Mouse (Mus musculus): ENCODE results near the gene Cdh12. TPM values are rescaled to one million over a fixed set of nuclear protein-coding genes. Genes with fewer than 3 reads are reported as not detected.

Cdh12 gene
- total RNA-seq, 1 experiment, result not detected

DNA sequence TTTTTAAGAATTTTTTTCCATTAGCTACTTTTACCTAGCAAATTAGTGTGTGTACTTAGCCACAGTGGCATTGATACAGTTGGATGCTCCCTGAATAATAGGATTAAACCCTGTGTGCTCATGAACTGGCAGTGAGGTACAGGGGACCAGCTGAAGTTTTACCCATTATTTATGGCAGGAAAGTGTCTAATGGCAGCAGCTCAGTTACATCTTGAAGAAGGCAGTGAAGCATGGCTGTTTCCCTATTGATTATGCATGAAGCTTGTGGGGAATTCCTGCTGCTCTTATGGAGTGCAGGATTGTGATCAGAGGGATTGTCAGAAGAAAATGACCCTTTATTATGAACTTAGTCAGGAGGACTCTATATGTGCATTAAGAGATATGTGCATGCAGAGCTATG lies 988.9 kb downstream of the Cdh12 start:
- Histone ChIP-seq H3K9me3 (ENCODE audit: control insufficient read depth, insufficient read depth, low read depth, low read length) (no peaks in the 10 kb centered on the region), H3K27ac (ENCODE audit: insufficient read depth, low read depth, low read length, poor library complexity, severe bottlenecking) (no peak overlapping the region), H3K36me3 (ENCODE audit: control insufficient read depth, insufficient read depth, low read length, poor library complexity, severe bottlenecking) (no peaks in the 10 kb centered on the region), H3K4me1 (ENCODE audit: control insufficient read depth in 2 of 2, insufficient read depth in 2 of 2, low read length in 2 of 2, poor library complexity in 1 of 2) (no peaks in the 10 kb centered on the region), H3K9ac (ENCODE audit: insufficient read depth, low read depth, low read length, poor library complexity, severe bottlenecking) (no peak overlapping the region), H3K4me3 (ENCODE audit: insufficient read depth in 1 of 2, low read depth in 1 of 2, low read length in 2 of 2, poor library complexity in 1 of 2, severe bottlenecking in 1 of 2) (no peak overlapping the region)
- in situ Hi-C loops (cut with MboI; ENCODE audit: low sequenced_read_pairs in 2 of 2, unreplicated experiment in 2 of 2), result no loop called here
- no peak for DNase-seq (ENCODE audit: low read depth, low spot score)
- TF ChIP-seq ZC3H11A (IDR thresholded peaks at IDR 0.05; ENCODE audit: borderline replicate concordance, low read depth, low read length) (no peak), HCFC1 (IDR thresholded peaks at IDR 0.05; ENCODE audit: borderline replicate concordance, insufficient read depth, low read length) (no peak), MAFK (IDR thresholded peaks at IDR 0.05; ENCODE audit: insufficient read depth, low read depth, low read length) (no peak)

DNA sequence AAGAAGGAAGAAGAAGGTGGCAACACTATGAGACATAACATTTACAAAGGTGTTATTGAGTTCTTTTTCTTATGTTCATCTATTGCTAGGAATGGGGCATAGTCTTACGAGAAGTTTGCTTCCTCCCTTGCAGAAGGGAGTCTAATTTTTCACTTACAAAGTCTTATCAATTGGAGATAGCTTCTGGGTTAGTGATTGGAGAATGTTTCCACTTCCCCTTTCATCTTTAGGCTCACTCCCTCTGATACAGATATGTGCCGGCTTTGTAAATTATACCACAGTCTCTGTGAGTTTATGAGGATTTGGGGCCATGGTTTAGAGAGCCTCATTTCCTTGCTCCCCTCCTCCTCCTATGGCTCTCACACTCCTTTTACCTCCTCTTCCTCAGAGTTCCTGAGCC lies 1009.0 kb downstream of the Cdh12 start:
- Histone ChIP-seq H3K27ac (ENCODE audit: insufficient read depth, low read depth, low read length, poor library complexity, severe bottlenecking) (no peak overlapping the region), H3K9ac (ENCODE audit: insufficient read depth, low read depth, low read length, poor library complexity, severe bottlenecking) (no peak overlapping the region), H3K36me3 (ENCODE audit: control insufficient read depth, insufficient read depth, low read length, poor library complexity, severe bottlenecking) (no peaks in the 10 kb centered on the region), H3K4me1 (ENCODE audit: control insufficient read depth in 2 of 2, insufficient read depth in 2 of 2, low read length in 2 of 2, poor library complexity in 1 of 2) (no peaks in the 10 kb centered on the region), H3K4me3 (ENCODE audit: insufficient read depth in 1 of 2, low read depth in 1 of 2, low read length in 2 of 2, poor library complexity in 1 of 2, severe bottlenecking in 1 of 2) (no peak overlapping the region), H3K9me3 (ENCODE audit: control insufficient read depth, insufficient read depth, low read depth, low read length) (no peaks in the 10 kb centered on the region)
- no peak for DNase-seq (ENCODE audit: low read depth, low spot score)
- in situ Hi-C loops (cut with MboI; ENCODE audit: low sequenced_read_pairs in 2 of 2, unreplicated experiment in 2 of 2), result no loop called here
- TF ChIP-seq ZNF384 (IDR thresholded peaks at IDR 0.05; ENCODE audit: low read depth, low read length) (no peak), MAFK (IDR thresholded peaks at IDR 0.05; ENCODE audit: insufficient read depth, low read depth, low read length) (no peak), ZC3H11A (IDR thresholded peaks at IDR 0.05; ENCODE audit: borderline replicate concordance, low read depth, low read length) (no peak), CHD2 (IDR thresholded peaks at IDR 0.05; ENCODE audit: low read depth, low read length) (no peak)

DNA sequence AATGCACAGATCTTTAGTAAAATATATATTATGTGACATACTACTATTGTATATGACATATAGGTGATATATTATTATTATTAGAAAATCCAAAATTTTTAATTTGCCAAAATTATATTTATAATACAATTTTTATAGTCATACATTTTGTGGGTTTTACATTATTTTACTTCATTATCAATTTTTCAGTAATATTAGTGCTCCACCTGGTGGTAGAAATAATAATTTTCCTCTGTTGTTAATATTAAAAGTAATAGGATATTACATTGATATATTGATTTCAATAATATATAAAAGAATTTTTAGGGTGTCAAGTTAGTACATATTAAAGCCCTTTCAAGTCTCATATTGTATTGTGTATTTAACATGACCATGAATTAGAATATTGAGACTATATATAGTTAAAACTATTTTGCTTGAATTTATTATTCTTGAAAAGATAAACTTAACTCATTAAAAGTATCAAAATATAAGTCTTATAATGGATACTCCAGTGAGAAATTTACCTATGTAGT lies 1070.3 kb downstream of the Cdh12 start:
- Histone ChIP-seq H3K36me3 (ENCODE audit: control insufficient read depth, insufficient read depth, low read length, poor library complexity, severe bottlenecking) (no peaks in the 10 kb centered on the region), H3K9me3 (ENCODE audit: control insufficient read depth, insufficient read depth, low read depth, low read length) (no peaks in the 10 kb centered on the region), H3K4me3 (ENCODE audit: insufficient read depth in 1 of 2, low read depth in 1 of 2, low read length in 2 of 2, poor library complexity in 1 of 2, severe bottlenecking in 1 of 2) (no peak overlapping the region), H3K4me1 (ENCODE audit: control insufficient read depth in 2 of 2, insufficient read depth in 2 of 2, low read length in 2 of 2, poor library complexity in 1 of 2) (no peaks in the 10 kb centered on the region), H3K9ac (ENCODE audit: insufficient read depth, low read depth, low read length, poor library complexity, severe bottlenecking) (no peak overlapping the region), H3K27ac (ENCODE audit: insufficient read depth, low read depth, low read length, poor library complexity, severe bottlenecking) (no peak overlapping the region)
- DNase-seq (ENCODE audit: low read depth, low spot score), result no peak
- in situ Hi-C loops (cut with MboI; ENCODE audit: low sequenced_read_pairs in 2 of 2, unreplicated experiment in 2 of 2), result no loop called here
- no peak for TF ChIP-seq MAFK (IDR thresholded peaks at IDR 0.05; ENCODE audit: insufficient read depth, low read depth, low read length)
- no peak for TF ChIP-seq ZC3H11A (IDR thresholded peaks at IDR 0.05; ENCODE audit: borderline replicate concordance, low read depth, low read length)
- no peak for TF ChIP-seq CHD2 (IDR thresholded peaks at IDR 0.05; ENCODE audit: low read depth, low read length)
- TF ChIP-seq ZNF384 (IDR thresholded peaks at IDR 0.05; ENCODE audit: low read depth, low read length), result no peak
- TF ChIP-seq HCFC1 (IDR thresholded peaks at IDR 0.05; ENCODE audit: borderline replicate concordance, insufficient read depth, low read length), result no peak

DNA sequence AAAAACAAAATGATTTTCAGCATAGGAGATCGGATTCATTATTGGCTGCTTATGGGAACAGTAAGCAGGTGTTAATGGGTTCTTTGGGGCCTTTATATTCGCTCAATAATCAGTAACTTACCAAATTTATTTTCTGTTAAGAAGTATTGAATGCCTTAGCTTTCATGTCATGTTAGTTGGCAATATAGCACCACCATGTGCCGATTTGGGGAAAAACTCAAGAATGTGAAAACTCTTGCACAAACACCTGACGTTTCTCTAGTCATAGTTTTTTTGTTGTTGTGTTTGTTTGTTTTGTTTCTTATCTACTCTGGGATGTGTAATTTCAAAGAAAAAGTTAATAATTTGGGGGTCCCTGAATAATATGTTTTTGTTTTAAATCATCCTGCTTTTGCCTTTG lies 1081.7 kb downstream of the Cdh12 start:
- TF ChIP-seq CHD2 (IDR thresholded peaks at IDR 0.05; ENCODE audit: low read depth, low read length) (no peak), MAFK (IDR thresholded peaks at IDR 0.05; ENCODE audit: insufficient read depth, low read depth, low read length) (no peak), ZC3H11A (IDR thresholded peaks at IDR 0.05; ENCODE audit: borderline replicate concordance, low read depth, low read length) (no peak), ZNF384 (IDR thresholded peaks at IDR 0.05; ENCODE audit: low read depth, low read length) (no peak), HCFC1 (IDR thresholded peaks at IDR 0.05; ENCODE audit: borderline replicate concordance, insufficient read depth, low read length) (no peak)
- no peak overlapping the region for H3K9ac ChIP-seq (ENCODE audit: insufficient read depth, low read depth, low read length, poor library complexity, severe bottlenecking)
- in situ Hi-C loops (cut with MboI; ENCODE audit: low sequenced_read_pairs in 2 of 2, unreplicated experiment in 2 of 2), result no loop called here
- no peak overlapping the region for H3K4me3 ChIP-seq (ENCODE audit: insufficient read depth in 1 of 2, low read depth in 1 of 2, low read length in 2 of 2, poor library complexity in 1 of 2, severe bottlenecking in 1 of 2)
- no peaks in the 10 kb centered on the region for H3K9me3 ChIP-seq (ENCODE audit: control insufficient read depth, insufficient read depth, low read depth, low read length)
- H3K4me1 ChIP-seq (ENCODE audit: control insufficient read depth in 2 of 2, insufficient read depth in 2 of 2, low read length in 2 of 2, poor library complexity in 1 of 2), result no peaks in the 10 kb centered on the region
- no peak overlapping the region for H3K27ac ChIP-seq (ENCODE audit: insufficient read depth, low read depth, low read length, poor library complexity, severe bottlenecking)
- H3K36me3 ChIP-seq (ENCODE audit: control insufficient read depth, insufficient read depth, low read length, poor library complexity, severe bottlenecking), result no peaks in the 10 kb centered on the region
- DNase-seq (ENCODE audit: low read depth, low spot score), result no peak

DNA sequence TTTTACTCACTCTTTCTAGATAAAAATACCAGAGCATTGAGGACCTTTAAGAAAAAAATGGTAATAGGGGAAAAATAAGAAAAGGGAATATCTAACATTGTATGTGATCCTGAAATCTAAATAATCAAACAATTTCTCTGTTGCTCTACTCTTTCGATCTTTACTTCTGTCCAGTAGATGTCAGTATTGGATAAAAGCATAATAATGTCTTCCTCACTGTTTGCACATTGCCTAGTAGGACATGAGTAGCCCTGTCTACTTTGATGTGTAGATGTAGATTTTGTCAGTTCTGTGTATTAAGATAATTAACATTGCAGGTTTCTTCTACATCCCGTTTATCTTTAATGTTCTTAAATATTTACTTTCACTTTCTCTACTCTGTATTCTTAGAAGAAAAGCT lies 1087.8 kb downstream of the Cdh12 start:
- no peaks in the 10 kb centered on the region for H3K36me3 ChIP-seq (ENCODE audit: control insufficient read depth, insufficient read depth, low read length, poor library complexity, severe bottlenecking)
- in situ Hi-C loops (cut with MboI; ENCODE audit: low sequenced_read_pairs in 2 of 2, unreplicated experiment in 2 of 2), result no loop called here

More for the DNA sequence above, 1087.8 kb downstream of the Cdh12 start:
- no peak overlapping the region for H3K9ac ChIP-seq (ENCODE audit: insufficient read depth, low read depth, low read length, poor library complexity, severe bottlenecking)
- no peak overlapping the region for H3K4me3 ChIP-seq (ENCODE audit: insufficient read depth in 1 of 2, low read depth in 1 of 2, low read length in 2 of 2, poor library complexity in 1 of 2, severe bottlenecking in 1 of 2)
- no peak overlapping the region for H3K27ac ChIP-seq (ENCODE audit: insufficient read depth, low read depth, low read length, poor library complexity, severe bottlenecking)
- H3K4me1 ChIP-seq (ENCODE audit: control insufficient read depth in 2 of 2, insufficient read depth in 2 of 2, low read length in 2 of 2, poor library complexity in 1 of 2), result no peaks in the 10 kb centered on the region
- TF ChIP-seq ZC3H11A (IDR thresholded peaks at IDR 0.05; ENCODE audit: borderline replicate concordance, low read depth, low read length) (no peak), ZNF384 (IDR thresholded peaks at IDR 0.05; ENCODE audit: low read depth, low read length) (no peak), HCFC1 (IDR thresholded peaks at IDR 0.05; ENCODE audit: borderline replicate concordance, insufficient read depth, low read length) (no peak), CHD2 (IDR thresholded peaks at IDR 0.05; ENCODE audit: low read depth, low read length) (no peak), MAFK (IDR thresholded peaks at IDR 0.05; ENCODE audit: insufficient read depth, low read depth, low read length) (no peak)
- H3K9me3 ChIP-seq (ENCODE audit: control insufficient read depth, insufficient read depth, low read depth, low read length), result no peaks in the 10 kb centered on the region
- no peak for DNase-seq (ENCODE audit: low read depth, low spot score)

Data from ES-E14 (cell line).